Mouse (Mus musculus) limb, embryonic 12.5 days (tissue): ENCODE results near the gene Epb41l2. TPM values are rescaled to one million over a fixed set of nuclear protein-coding genes. Genes with fewer than 3 reads are reported as not detected.

Experiments used
- ATAC-seq: fragments of 200-750 bp; cut with Nextera tagmentation; 2 replicates; pipeline ENCODE4 v1.8.0; 2017; ENCODE audit warnings: low read depth, moderate TSS enrichment; ENCODE audit not compliant: insufficient number of reproducible peaks, insufficient read depth, low FRiP score, low TSS enrichment
- H3K27ac ChIP-seq: fragments of 300-500 bp; sonication (generic); 2 replicates; pipeline ENCODE4 v1.5.1; 2016; ENCODE audit warnings: mild to moderate bottlenecking, moderate library complexity
- H3K27me3 ChIP-seq: fragments of 300-500 bp; sonication (generic); 2 replicates; pipeline ENCODE4 v1.6.1; 2016; ENCODE audit warnings: mild to moderate bottlenecking, moderate library complexity
- H3K36me3 ChIP-seq: fragments of 300-500 bp; sonication (generic); 2 replicates; pipeline ENCODE4 v1.6.1; 2016; ENCODE audit warnings: mild to moderate bottlenecking, moderate library complexity
- H3K4me1 ChIP-seq: fragments of 300-500 bp; sonication (generic); replicated peaks from 2 replicates; pipeline ENCODE4 v1.6.1; 2016
- H3K4me2 ChIP-seq: fragments of 300-500 bp; sonication (generic); 2 replicates; pipeline ENCODE4 v1.6.1; 2016; ENCODE audit warnings: mild to moderate bottlenecking, moderate library complexity
- H3K4me3 ChIP-seq: fragments of 300-500 bp; sonication (generic); replicated peaks from 2 replicates; pipeline ENCODE4 v1.5.1; 2016; ENCODE audit warnings: mild to moderate bottlenecking
- H3K9ac ChIP-seq: fragments of 300-500 bp; sonication (generic); replicated peaks from 2 replicates; pipeline ENCODE4 v1.6.1; 2016; ENCODE audit warnings: mild to moderate bottlenecking, moderate library complexity
- H3K9me3 ChIP-seq: fragments of 300-500 bp; sonication (generic); 2 replicates; pipeline ENCODE4 v1.6.1; 2016; ENCODE audit warnings: mild to moderate bottlenecking, moderate library complexity
- WGBS: fragments of 180-500 bp; shearing (Covaris S2); methylation state at CpG from one replicate; pipeline ENCODE4 v1.1.7; 2016; 5-methylcytosine and 5-hydroxymethylcytosine counted together
- polyA plus RNA-seq: library from polyadenylated mRNA; unstranded; fragments of >200 nt; fragmentation: Nextera tagmentation; extraction: Ambion mirVana; gene quantifications from 2 replicates; pipeline ENCODE4 v1.2.1, GENCODE M21; 2016

Epb41l2 gene
- polyA plus RNA-seq, 1 experiment from 2014 or later = 106 TPM

DNA sequence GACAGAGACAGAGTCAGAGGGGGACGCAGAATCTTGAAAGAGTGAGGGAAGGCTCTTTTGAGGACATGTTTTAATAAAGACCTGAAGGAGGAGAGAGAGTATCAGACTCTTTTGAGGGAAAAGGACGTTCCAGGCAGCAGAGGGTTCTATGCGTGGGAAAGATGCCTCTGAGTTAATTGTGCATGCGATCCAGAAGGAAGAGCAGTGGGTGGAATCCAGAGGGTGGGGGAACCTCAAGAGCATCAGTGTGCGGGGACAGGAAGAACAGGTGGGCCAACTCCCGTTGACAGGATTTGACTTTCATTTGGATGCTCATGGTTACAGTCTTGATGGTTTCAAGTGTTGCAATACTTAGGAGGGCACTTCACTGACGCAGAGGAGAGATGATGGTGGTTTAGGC lies 29.5 kb upstream of the Epb41l2 start:
- WGBS = 86% methylated on average over 7 of the region's 7 CpGs
- H3K9ac ChIP-seq = no peak overlapping the region
- no peak for ATAC-seq
- no peak overlapping the region for H3K4me3 ChIP-seq
- no peaks in the 10 kb centered on the region; the same call in 1 of the 2 replicates for H3K4me1 ChIP-seq
- H3K9me3 ChIP-seq = no peaks in the 10 kb centered on the region
- no peak overlapping the region for H3K4me2 ChIP-seq
- H3K27ac ChIP-seq = no peak overlapping the region
- H3K27me3 ChIP-seq = no peaks in the 10 kb centered on the region
- no peaks in the 10 kb centered on the region for H3K36me3 ChIP-seq

DNA sequence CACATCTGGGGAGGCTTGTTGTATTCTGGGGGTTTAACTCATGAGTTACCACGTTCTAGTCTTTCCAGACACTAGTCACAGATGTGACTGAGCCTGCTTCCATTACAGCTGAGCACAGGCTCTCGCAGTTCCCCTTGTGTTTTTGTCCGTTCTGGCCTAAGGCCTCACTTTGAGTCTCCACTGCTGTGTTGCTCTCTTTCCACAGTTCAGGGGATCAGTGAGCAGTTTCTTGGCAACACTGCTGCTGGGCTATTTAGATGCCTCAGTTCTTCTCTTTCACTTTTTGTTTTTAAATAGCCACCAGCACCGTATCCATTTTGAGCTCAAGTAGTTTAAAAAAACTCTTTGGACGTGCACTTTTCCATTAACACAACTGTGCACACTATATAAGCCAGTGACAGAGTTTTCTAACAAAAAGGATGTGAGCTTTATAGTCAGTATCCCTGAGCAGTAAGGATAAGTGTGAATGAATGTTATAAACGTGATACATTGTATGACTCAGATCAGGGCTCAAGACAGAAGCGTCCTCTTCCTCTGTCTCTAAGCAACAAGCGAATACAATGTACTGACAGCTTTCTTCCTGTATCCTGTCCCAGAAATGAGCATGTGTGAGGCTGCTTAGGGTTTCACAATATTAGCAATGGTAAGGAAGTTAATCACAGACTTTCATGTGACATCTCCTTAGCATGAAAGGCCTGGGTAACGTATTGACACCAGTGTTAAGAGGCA lies 28.1 kb upstream of the Epb41l2 start:
- no peaks in the 10 kb centered on the region for H3K4me1 ChIP-seq
- no peaks in the 10 kb centered on the region for H3K9me3 ChIP-seq
- H3K27ac ChIP-seq = no peak overlapping the region
- no peak overlapping the region for H3K4me2 ChIP-seq
- H3K27me3 ChIP-seq = no peaks in the 10 kb centered on the region
- H3K9ac ChIP-seq = no peak overlapping the region
- H3K4me3 ChIP-seq = no peak overlapping the region
- whole genome bisulfite sequencing = 84% methylated on average over 9 of the region's 9 CpGs
- ATAC-seq = no peak
- H3K36me3 ChIP-seq = no peaks in the 10 kb centered on the region

DNA sequence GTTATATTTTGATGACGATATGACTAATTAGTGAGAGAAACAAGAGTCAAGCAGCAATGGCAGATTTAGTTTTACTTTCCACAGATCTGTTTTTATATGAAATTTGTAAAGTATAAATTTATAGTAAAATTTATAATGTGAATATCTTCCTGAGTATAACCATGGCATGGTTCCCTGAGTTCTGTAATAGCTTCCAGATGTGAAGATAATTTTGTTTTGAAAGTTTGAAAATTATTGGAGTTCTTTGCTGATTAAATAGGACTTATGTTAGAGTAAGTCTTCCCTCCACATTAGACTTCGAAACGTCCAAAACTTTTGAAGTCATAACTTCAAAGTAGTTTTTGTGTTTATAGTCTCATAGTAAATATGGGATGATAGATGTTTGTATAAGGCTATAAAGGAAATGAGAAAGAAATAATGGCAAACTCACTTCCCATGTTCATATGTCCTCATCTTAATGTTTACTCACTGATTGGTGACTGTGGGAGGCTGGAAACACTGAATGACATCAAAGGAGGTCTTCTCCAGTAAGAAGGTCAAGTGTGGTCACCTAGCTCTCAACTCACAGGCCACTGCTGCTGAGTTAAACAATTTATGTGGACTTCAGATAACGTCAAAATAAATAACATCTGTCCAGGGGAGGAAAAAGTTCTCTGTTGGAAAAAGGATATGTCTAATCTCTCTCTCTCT lies 26.1 kb upstream of the Epb41l2 start:
- Histone ChIP-seq H3K4me2 (no peak overlapping the region), H3K27ac (no peak overlapping the region), H3K4me1 (no peaks in the 10 kb centered on the region), H3K9ac (no peak overlapping the region), H3K36me3 (no peaks in the 10 kb centered on the region), H3K27me3 (no peaks in the 10 kb centered on the region), H3K4me3 (no peak overlapping the region), H3K9me3 (no peaks in the 10 kb centered on the region)
- no peak for ATAC-seq
- 51% methylated on average over 4 of the region's 4 CpGs for WGBS

DNA sequence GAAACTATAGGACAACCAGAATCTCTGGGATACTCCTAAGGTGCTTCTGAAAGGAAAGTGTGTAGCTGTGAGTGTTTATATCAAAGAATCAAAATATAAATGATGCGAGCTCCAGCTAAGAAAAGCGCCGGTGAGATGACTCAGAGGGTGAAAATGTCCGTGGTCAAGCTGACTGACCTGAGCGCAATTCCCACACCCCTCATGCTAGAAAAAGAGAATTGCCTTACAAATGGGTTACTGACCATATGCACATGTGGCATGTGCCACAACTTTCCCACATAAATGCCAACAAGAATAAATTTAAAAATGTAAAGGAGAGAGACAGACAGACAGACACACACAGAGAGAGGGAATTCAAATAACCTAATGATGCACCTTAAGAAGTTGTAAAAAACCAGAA lies 18.9 kb upstream of the Epb41l2 start:
- H3K27ac ChIP-seq = no peak overlapping the region
- H3K4me1 ChIP-seq = no peaks in the 10 kb centered on the region
- H3K9ac ChIP-seq = no peak overlapping the region
- H3K4me3 ChIP-seq = no peak overlapping the region
- H3K27me3 ChIP-seq = no peaks in the 10 kb centered on the region
- no peak overlapping the region for H3K4me2 ChIP-seq
- 94% methylated on average over 5 of the region's 5 CpGs for WGBS
- no peaks in the 10 kb centered on the region for H3K36me3 ChIP-seq
- H3K9me3 ChIP-seq = peaks cover 8% of the 10 kb centered on the region
- no peak for ATAC-seq

DNA sequence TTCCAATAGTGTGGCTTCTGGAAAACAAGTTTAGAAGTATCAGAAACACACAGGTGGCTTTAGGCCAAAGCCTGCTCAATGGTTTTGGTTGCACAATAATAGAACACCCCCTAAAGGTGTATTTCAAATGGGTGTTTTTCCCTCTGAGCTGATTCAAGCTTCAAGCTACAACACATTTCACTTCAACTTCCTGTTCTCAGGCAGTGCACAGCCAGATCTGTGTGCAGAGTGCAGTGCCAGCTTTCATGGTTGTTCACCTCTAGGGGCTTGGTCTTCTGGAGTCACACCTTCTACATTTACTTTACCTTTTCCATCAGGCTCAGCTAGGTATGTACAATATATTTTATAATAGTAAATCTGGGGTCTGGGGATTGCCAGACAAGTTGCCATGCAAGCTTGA lies 16.8 kb upstream of the Epb41l2 start:
- no peaks in the 10 kb centered on the region for H3K4me1 ChIP-seq
- no peaks in the 10 kb centered on the region for H3K36me3 ChIP-seq
- H3K27me3 ChIP-seq = no peaks in the 10 kb centered on the region
- no peak for ATAC-seq
- no peak overlapping the region for H3K4me3 ChIP-seq
- no peak overlapping the region for H3K9ac ChIP-seq
- peaks cover 8% of the 10 kb centered on the region for H3K9me3 ChIP-seq
- H3K4me2 ChIP-seq = no peak overlapping the region
- no peak overlapping the region for H3K27ac ChIP-seq

DNA sequence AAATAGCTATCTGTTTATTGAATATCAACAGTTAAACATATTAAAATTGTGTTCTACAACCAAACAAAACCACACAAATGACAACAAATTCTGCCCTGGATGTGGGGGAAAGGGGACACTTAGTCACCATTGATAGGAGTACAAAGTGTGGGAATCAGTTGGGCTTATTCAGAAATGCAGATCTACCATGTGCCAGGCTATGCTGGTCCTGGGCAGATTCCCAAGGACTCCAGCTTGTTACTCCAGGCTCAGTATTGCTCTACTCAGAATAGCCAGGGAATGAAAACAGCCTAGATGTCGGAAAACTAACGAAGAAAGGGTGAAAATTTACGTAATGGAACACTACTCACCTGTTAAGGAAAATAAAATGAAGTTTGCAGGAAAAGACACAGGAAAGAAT lies 5.7 kb upstream of the Epb41l2 start:
- H3K9me3 ChIP-seq = peaks cover 3% of the 10 kb centered on the region; the same call in 1 of the 2 replicates
- no peak overlapping the region for H3K27ac ChIP-seq
- H3K36me3 ChIP-seq = no peaks in the 10 kb centered on the region
- ATAC-seq = no peak
- 90% methylated on average over 3 of the region's 3 CpGs for WGBS
- no peak overlapping the region for H3K9ac ChIP-seq
- H3K4me1 ChIP-seq = peaks cover 11% of the 10 kb centered on the region
- H3K4me2 ChIP-seq = no peak overlapping the region
- H3K4me3 ChIP-seq = no peak overlapping the region
- H3K27me3 ChIP-seq = no peaks in the 10 kb centered on the region

DNA sequence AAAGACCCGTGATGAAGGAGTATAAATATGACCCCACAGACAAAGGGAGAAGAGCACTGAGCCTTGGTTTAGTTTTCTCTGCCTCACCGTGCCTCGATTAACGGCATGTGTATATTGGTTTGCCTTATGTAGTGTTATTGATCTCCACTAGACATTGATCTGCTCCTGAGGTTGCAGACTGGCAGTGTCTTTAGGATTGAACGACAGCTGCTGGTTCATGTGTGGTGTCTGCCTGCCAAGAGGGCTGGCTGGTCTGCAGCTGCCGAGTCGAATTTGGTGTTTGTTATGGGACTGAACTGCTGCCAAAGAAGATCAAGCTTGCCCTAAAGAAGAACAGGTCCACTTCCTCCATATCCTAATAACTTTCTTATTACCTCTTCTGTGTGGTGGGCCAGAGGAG lies 5.2 kb upstream of the Epb41l2 start:
- Histone ChIP-seq H3K4me2 (no peak overlapping the region), H3K9me3 (peaks cover 3% of the 10 kb centered on the region; the same call in 1 of the 2 replicates), H3K9ac (no peak overlapping the region), H3K4me1 (peaks cover 11% of the 10 kb centered on the region), H3K27me3 (no peaks in the 10 kb centered on the region), H3K4me3 (no peak overlapping the region), H3K27ac (no peak overlapping the region), H3K36me3 (no peaks in the 10 kb centered on the region)
- no peak for ATAC-seq
- 92% methylated on average over 7 of the region's 7 CpGs for WGBS

DNA sequence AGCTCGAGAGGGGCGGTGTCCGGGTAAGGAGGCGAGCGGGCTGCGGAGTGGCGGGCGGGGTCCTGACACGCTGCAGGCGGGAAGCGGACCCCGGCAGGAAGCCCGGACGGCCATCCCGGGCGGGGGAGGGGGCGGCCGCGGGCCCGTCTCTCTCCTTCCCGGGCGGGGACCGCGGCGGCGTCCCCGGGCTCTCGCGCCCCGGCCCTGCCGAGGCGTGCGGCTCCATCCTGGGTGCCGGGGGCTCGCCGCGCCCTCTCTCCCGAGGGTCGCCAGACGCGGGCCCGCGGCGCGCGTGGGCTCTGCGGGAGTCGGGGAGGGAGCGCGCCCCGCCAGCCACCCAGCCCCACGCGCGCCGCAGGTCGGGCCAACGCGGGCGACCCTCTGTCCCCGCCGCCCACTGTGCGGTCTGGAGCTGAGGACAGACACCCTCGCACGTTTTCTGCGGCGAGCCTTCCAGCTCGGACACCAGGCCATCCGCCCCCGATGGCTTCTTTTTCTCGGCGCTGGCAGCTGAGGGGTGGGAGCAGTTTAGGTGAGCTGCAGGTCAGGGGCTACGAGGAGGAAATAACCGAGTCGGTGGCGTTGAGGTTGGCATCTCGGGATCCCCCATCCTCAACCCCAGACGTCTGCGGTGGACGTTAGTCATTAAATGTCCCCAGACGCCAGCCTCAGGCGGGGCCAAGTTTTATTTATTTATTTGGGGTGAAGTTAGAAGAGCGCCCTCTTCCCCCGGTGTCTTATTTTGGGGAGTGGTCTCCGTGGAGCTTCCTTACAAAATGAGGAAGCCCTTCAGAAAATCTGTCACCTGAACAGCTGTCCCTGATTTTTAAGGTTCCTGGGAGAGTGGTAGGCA lies 587 bp downstream of the Epb41l2 start:
- Histone ChIP-seq H3K27me3 (no peaks in the 10 kb centered on the region), H3K4me2 (peak overlapping the region; percentile 76), H3K9me3 (no peaks in the 10 kb centered on the region), H3K4me3 (peak overlapping the region; percentile 98), H3K9ac (peak overlapping the region; percentile 96), H3K27ac (peak overlapping the region; percentile 92), H3K4me1 (peaks cover 41% of the 10 kb centered on the region), H3K36me3 (no peaks in the 10 kb centered on the region)
- under 1% methylated on average over 68 of the region's 84 CpGs for WGBS
- peak; percentile 24; the same call in 1 of the 2 replicates for ATAC-seq

DNA sequence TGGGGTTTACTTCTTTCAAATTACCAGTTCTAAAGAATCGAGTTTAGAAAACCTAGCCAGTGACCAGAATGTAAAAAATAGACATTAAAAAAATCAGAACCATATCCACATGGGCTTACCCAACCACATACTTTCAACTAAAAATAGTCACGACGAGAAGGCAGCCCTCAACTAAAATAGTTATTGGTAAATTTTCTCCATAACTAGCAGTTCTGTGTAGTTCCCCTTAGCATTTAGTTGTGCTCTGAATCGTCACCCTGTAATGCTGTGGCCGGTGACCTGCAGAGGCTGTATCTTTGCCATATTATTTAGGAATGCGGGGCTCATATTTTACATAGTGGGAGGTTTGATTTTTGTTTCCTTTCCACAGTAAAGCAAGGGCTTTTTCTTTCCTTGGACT lies 2.6 kb downstream of the Epb41l2 start:
- H3K9me3 ChIP-seq = no peaks in the 10 kb centered on the region
- 0 out of 2 replicates have a peak overlapping the region, but pooled peaks have one; percentile 32 for H3K9ac ChIP-seq
- peak overlapping the region; percentile 98 for H3K4me3 ChIP-seq
- H3K4me1 ChIP-seq = peaks cover 54% of the 10 kb centered on the region
- no peak for ATAC-seq
- no peaks in the 10 kb centered on the region for H3K36me3 ChIP-seq
- WGBS = 38% methylated on average over 6 of the region's 6 CpGs
- H3K4me2 ChIP-seq = peak overlapping the region; percentile 76
- no peak overlapping the region for H3K27ac ChIP-seq
- no peaks in the 10 kb centered on the region for H3K27me3 ChIP-seq

DNA sequence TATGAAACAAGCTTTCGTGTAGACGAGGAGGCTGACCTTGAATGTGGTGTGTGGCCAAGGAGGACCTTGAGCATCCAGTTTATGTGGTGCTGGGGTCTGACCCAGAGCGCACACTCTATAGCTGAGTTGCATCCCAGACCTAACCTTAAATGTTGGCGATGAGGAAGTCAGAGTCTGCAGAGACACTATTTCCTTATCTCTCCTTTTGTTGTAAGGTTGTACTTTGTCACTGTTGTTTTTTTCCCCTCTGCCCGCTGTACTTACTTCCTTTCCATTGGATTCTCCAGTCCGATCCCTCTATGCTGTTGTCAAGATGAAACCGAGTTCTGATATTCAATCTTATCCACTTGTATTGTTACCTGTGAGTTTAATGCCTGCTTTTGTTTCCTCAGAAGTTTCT lies 5.6 kb downstream of the Epb41l2 start:
- no peak overlapping the region for H3K4me3 ChIP-seq
- no peaks in the 10 kb centered on the region for H3K27me3 ChIP-seq
- no peak overlapping the region for H3K4me2 ChIP-seq
- 89% methylated on average over 7 of the region's 7 CpGs for WGBS
- H3K4me1 ChIP-seq = peaks cover 68% of the 10 kb centered on the region
- no peak for ATAC-seq
- no peaks in the 10 kb centered on the region for H3K9me3 ChIP-seq
- H3K9ac ChIP-seq = no peak overlapping the region
- peak overlapping the region; percentile 66; the same call in 1 of the 2 replicates for H3K27ac ChIP-seq
- H3K36me3 ChIP-seq = no peaks in the 10 kb centered on the region

DNA sequence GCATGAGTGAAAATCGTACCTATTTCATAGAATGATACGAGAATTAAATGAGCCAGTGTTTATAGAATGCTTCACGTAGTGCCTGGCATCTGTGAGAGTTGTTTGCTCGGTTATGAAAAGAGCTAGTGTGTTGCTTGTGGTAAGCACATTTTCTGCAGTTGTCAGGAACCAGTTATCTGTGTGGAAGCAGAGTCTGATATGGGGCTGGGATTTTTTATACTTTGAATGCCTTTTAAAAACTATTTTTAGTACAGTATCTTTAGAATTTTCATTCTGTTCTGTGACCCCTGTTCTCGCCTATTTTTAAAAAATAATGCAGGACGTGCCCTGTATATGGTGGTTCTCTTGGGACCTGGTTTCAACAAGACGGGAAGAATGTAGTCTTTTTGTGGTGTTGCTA lies 6.1 kb downstream of the Epb41l2 start:
- H3K9me3 ChIP-seq = no peaks in the 10 kb centered on the region
- H3K9ac ChIP-seq = no peak overlapping the region
- H3K4me3 ChIP-seq = no peak overlapping the region
- H3K27ac ChIP-seq = peak overlapping the region; percentile 66; the same call in 1 of the 2 replicates
- no peak for ATAC-seq
- H3K36me3 ChIP-seq = no peaks in the 10 kb centered on the region
- no peaks in the 10 kb centered on the region for H3K27me3 ChIP-seq
- WGBS = 67% methylated on average over 7 of the region's 7 CpGs
- H3K4me1 ChIP-seq = peaks cover 73% of the 10 kb centered on the region
- H3K4me2 ChIP-seq = peak overlapping the region; percentile 5; the same call in 1 of the 2 replicates
